Mouse (Mus musculus) liver, embryonic 14.5 days (tissue): ENCODE measurements around the gene Selenon.

Source experiments
- CTCF ChIP-seq: IDR thresholded peaks from 2 replicates; pipeline ENCODE4 v1.5.1; 2016; ENCODE audit warnings: antibody characterized with exemption, low read depth, control low read depth
- EP300 ChIP-seq: IDR thresholded peaks from 2 replicates; pipeline ENCODE4 v1.6.1; 2016; ENCODE audit warnings: antibody characterized with exemption, low read depth

GRCm38 (mm10) chr4:134549899-134550298 is 2.1 kb downstream of the Selenon start:
- TF ChIP-seq CTCF = peak; percentile 49
- no peak for TF ChIP-seq EP300
